Mouse (Mus musculus) kidney, adult 2 months (tissue): Measurements from ENCODE around the gene Stk38l. TPM values are rescaled to one million over a fixed set of nuclear protein-coding genes. Genes with fewer than 3 reads are reported as not detected.
A peak's percentile ranks its signal among the peaks of the same experiment; 100 is the strongest.
"Not testable (repeated sequence)": the region's sequence is repeated elsewhere in the genome, so short reads cannot be mapped to it uniquely, and the experiment has no call there.

Experiments used
- DNase-seq: peaks from one replicate; pipeline ENCODE4 v3.0.0; 2021
- H3K27ac ChIP-seq: fragments of 200-500 bp; 2 replicates; pipeline ENCODE4 v1.5.1; 2012; ENCODE audit warnings: low read depth, low read length, control low read depth, inconsistent platforms; ENCODE audit not compliant: insufficient read depth
- H3K27me3 ChIP-seq: fragments of 200-500 bp; replicated peaks from 2 replicates; pipeline ENCODE4 v1.6.1; 2012; ENCODE audit warnings: mild to moderate bottlenecking, moderate library complexity, low read length, inconsistent platforms; ENCODE audit not compliant: control insufficient read depth, insufficient read depth
- H3K36me3 ChIP-seq: fragments of 200-500 bp; 2 replicates; pipeline ENCODE4 v1.6.1; 2012; ENCODE audit warnings: mild to moderate bottlenecking, moderate library complexity, low read length, inconsistent platforms; ENCODE audit not compliant: control insufficient read depth, insufficient read depth
- H3K4me1 ChIP-seq: fragments of 200-500 bp; 2 replicates; pipeline ENCODE4 v1.6.1; 2011; ENCODE audit warnings: low read length; ENCODE audit not compliant: control insufficient read depth, insufficient read depth
- H3K4me3 ChIP-seq: fragments of 200-500 bp; 2 replicates; pipeline ENCODE4 v1.5.1; 2011; ENCODE audit warnings: mild to moderate bottlenecking, low read depth, low read length, control low read depth; ENCODE audit not compliant: insufficient read depth
- CTCF ChIP-seq: fragments of 200-500 bp; conservative IDR thresholded peaks from 2 replicates; pipeline ENCODE4 v1.5.1; 2011; ENCODE audit warnings: low read depth, mild to moderate bottlenecking, control low read depth, low read length, moderate library complexity, mixed read lengths; ENCODE audit not compliant: insufficient read depth, insufficient read length
- POLR2A ChIP-seq: fragments of 200-500 bp; IDR thresholded peaks from one replicate; pipeline ENCODE4 v1.6.1; 2011; ENCODE audit warnings: low read depth, low read length, control low read depth
- WGBS: fragments of 180-500 bp; shearing (Covaris S2); methylation state at CpG from one replicate; pipeline ENCODE4 v1.1.7; 2018; 5-methylcytosine and 5-hydroxymethylcytosine counted together
- polyA plus RNA-seq: library from polyadenylated mRNA; depleted of rRNA; stranded (reverse); fragments of >200 nt; gene quantifications from 2 replicates; pipeline ENCODE4 v1.2.3, GENCODE M21; 2012

The Stk38l gene
- polyA plus RNA-seq, 1 experiment = 4.3 TPM

DNA sequence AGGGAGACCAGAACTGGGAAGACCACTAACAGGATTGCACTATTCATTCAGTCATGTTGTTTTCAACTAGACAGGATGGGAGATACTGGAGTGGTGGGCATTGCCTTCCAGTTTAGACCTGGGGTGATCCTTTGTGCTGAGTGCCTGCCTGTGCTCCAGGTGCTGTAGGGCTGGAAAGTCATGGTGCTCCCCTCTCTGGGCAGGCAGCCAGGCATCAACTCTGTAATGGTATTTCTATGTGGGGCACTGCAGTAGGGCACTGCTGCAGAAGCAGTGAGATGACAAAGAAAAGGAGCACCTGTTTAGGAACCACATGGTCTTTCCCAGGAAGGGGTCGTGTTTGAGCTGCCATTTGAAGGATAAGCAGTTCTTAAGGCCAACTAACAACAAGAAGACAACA is 7.9 kb downstream of the Stk38l start:
- no peaks in the 10 kb centered on the region for H3K27me3 ChIP-seq
- TF ChIP-seq POLR2A (no peak), CTCF (no peak)
- H3K4me3 ChIP-seq = no peak overlapping the region
- no peak overlapping the region for H3K27ac ChIP-seq
- peak; percentile 27 for DNase-seq
- no peaks in the 10 kb centered on the region for H3K36me3 ChIP-seq
- WGBS = 39% methylated on average over 1 of the region's 1 CpGs
- H3K4me1 ChIP-seq = no peaks in the 10 kb centered on the region; the same call in 1 of the 2 replicates

DNA sequence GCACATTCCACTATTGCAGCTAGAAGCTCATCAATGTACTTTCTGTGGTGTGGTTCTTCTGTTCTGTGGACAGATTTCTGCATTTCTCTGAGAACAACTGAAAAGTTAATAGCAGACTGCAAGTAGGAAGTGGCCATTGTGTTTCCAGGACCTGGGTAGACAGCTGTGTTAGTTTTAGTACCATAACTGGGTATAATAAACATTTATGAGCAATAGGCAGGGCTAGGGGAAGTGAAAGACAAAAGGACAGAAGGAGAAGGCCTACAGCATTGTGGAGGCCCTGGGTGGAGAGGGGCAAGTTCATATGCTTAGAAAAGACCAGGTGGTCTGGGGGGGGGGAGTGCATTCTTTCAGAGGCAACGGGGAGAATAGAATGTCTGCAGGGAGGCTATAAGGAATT is 8.8 kb downstream of the Stk38l start:
- no peak for DNase-seq
- H3K27ac ChIP-seq = no peak overlapping the region
- no peaks in the 10 kb centered on the region for H3K36me3 ChIP-seq
- H3K4me3 ChIP-seq = no peak overlapping the region
- TF ChIP-seq POLR2A (no peak), CTCF (no peak)
- H3K27me3 ChIP-seq = no peaks in the 10 kb centered on the region
- 54% methylated on average over 1 of the region's 1 CpGs for WGBS
- H3K4me1 ChIP-seq = peaks cover 3% of the 10 kb centered on the region

DNA sequence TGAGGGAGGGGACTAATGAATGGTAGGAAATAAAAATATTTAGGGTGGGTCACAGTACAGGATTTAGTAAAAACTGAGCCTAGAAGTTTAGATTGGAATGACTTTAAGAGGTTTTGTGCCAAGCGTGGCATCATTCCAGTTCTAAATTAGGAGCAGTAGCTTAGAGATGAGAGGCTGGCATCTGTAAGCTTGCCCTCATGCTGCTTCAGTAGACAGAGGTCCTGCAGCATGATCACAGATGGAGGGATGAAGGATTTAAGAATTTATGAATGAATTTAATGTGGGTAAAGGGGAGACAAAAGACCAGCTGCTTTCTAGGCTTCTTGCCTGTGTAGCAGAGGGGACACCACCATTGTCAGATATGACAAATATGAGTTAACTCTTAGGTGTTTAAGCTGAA is 14.1 kb downstream of the Stk38l start:
- DNase-seq = peak; percentile 17
- Histone ChIP-seq H3K27me3 (no peaks in the 10 kb centered on the region), H3K36me3 (no peaks in the 10 kb centered on the region), H3K27ac (no peak overlapping the region), H3K4me3 (no peak overlapping the region), H3K4me1 (peaks cover 3% of the 10 kb centered on the region)
- TF ChIP-seq POLR2A (no peak), CTCF (no peak)
- WGBS = 71% methylated on average over 1 of the region's 1 CpGs

DNA sequence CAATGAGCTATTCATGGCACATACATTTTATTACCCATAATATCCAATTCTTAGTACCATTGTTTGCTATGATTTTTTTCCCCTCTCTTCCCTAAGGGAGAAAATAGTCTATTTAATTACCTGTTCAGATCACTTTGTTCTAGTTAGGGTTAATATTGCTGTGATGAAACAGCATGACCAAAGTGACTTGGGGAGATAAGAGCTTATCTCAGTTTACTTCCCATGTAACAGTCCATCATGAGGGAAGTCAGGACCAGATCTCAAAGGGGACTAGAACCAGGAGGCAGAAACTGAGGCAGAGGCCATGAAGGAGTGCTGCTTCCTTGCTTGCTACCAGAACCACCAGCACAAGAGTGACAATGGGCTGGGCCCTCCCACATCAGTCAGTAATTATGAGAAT is 15.9 kb downstream of the Stk38l start:
- Histone ChIP-seq H3K27ac (no peak overlapping the region), H3K27me3 (no peaks in the 10 kb centered on the region), H3K36me3 (no peaks in the 10 kb centered on the region), H3K4me3 (no peak overlapping the region), H3K4me1 (peaks cover 3% of the 10 kb centered on the region)
- TF ChIP-seq POLR2A (no peak), CTCF (no peak)
- no peak for DNase-seq

DNA sequence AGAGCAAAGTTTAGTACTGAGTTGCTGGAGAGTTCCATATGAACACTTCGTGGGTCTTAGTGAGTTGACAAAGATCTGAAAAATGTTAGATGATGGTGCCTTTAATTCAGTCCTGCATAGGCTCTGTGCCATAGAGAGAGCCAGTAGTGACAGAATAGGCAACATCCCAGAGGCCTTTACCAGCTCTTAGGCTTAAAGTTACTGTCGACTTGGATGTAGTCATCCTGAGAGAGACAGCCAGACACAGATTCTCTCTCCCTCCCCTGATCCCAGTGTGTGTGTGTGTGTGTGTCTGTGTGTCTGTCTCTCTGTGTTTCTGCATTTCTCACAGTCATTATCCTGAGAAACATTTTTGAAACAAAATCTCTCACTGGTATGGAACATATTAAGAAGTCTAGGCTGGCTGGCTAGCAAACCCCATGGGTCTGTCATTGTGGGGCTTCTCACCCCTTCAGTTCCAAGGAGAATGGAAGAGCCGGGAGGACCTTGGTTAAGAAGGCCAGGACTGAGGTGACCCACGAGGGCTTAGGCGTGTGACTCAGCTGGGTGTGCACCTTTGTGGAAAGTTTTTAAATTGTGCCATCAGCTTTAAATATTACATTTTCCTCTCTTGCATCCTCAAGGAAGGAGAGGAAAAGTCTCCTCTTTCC is 17.3 kb downstream of the Stk38l start:
- Histone ChIP-seq H3K4me3 (no peak overlapping the region), H3K27me3 (no peaks in the 10 kb centered on the region), H3K4me1 (peaks cover 3% of the 10 kb centered on the region), H3K27ac (no peak overlapping the region), H3K36me3 (no peaks in the 10 kb centered on the region)
- no peak for TF ChIP-seq CTCF
- TF ChIP-seq POLR2A = no peak
- no peak for DNase-seq
- 72% methylated on average over 5 of the region's 5 CpGs for WGBS

DNA sequence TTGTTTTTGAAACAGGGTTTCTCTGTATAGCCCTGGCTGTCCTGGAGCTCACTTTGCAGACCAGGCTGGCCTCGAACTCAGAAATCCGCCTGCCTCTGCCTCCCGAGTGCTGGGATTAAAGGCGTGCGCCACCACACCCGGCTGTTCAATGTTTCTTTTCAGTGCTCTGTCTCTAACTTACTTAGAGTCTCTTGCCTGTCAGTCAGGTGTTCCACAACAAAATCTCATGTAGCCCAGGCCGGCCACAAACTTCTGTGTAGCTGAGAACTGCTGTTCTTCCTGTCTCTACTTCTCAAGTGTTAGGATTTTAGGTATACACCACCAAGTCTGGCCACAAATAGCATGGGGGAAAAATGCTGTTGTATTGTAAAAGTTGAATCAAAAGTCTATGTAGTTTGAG is 19.5 kb downstream of the Stk38l start:
- H3K27me3 ChIP-seq, H3K36me3 ChIP-seq, H3K4me1 ChIP-seq, DNase-seq, H3K4me3 ChIP-seq, H3K27ac ChIP-seq: not testable (repeated sequence)
- 95% methylated on average over 7 of the region's 7 CpGs for WGBS

DNA sequence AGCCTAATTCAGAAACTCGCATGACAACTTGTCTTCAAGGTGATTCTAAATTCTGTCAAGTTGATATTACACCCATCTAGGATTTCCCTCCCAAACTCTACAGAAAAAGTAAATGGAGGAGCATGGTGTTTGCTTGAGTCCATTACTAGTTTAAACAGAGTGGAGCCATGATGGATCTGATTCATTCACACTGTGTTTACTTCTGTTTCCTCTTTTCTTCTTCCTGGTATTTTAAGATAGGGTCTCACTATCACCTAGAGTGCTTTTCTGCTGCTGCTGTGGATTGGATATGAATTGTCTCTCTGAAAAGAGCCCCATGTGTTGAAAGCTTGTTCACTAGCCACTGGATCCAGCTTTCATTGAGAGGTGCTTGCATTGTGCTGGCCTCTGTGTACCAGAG is 20.4 kb downstream of the Stk38l start:
- Histone ChIP-seq H3K27ac (no peak overlapping the region), H3K36me3 (no peaks in the 10 kb centered on the region), H3K27me3 (no peaks in the 10 kb centered on the region), H3K4me1 (no peaks in the 10 kb centered on the region; the same call in 1 of the 2 replicates), H3K4me3 (no peak overlapping the region)
- no peak for TF ChIP-seq CTCF
- TF ChIP-seq POLR2A = no peak
- WGBS = 98% methylated on average over 1 of the region's 1 CpGs
- no peak for DNase-seq
